Comparison of ENCODE assay signal across 8 mouse cellular contexts in genomic region chr2:30472731-30473351, GRCm38 (mm10). TPM values are rescaled to one million over a fixed set of nuclear protein-coding genes. Genes with fewer than 3 reads are reported as not detected.
DNase-seq lines count a peak whose midpoint lies in the region; ATAC-seq and TF ChIP-seq lines count a peak whose summit lies in the region.

No protein-coding gene starts in this region.

- no peak overlapping the region for H3K27ac ChIP-seq in cerebellum, adult 2 months (ENCODE audit: insufficient read depth, low read length)
- peak overlapping the region; percentile 98 for H3K27ac ChIP-seq in embryonic facial prominence, embryonic 12.5 days
- peak overlapping the region; percentile 93 for H3K27ac ChIP-seq in heart, embryonic 15.5 days
- peak overlapping the region; percentile 83 for H3K27ac ChIP-seq in midbrain, embryonic 11.5 days (ENCODE audit: low read depth, low read length)

- no peaks in the 10 kb centered on the region for H3K9me3 ChIP-seq in E14TG2a.4 (ENCODE audit: low read length)
- H3K9me3 ChIP-seq in embryonic facial prominence, embryonic 12.5 days, result no peaks in the 10 kb centered on the region
- no peaks in the 10 kb centered on the region for H3K9me3 ChIP-seq in heart, embryonic 15.5 days (replicated peaks)
- no peaks in the 10 kb centered on the region for H3K9me3 ChIP-seq in midbrain, embryonic 11.5 days (ENCODE audit: control insufficient read depth, low read length)

- peak overlapping the region; percentile 100 for H3K9ac ChIP-seq in embryonic facial prominence, embryonic 12.5 days
- H3K9ac ChIP-seq in heart, embryonic 15.5 days, result peak overlapping the region; percentile 91
- peak overlapping the region; percentile 97 for H3K9ac ChIP-seq in midbrain, embryonic 11.5 days (ENCODE audit: low read length)

- WGBS in cerebellum, adult 2 months, result under 1% methylated on average over 60 of the region's 60 CpGs
- WGBS in embryonic facial prominence, embryonic 12.5 days, result under 1% methylated on average over 60 of the region's 60 CpGs
- WGBS in heart, embryonic 15.5 days, result under 1% methylated on average over 60 of the region's 60 CpGs
- WGBS in midbrain, embryonic 11.5 days, result under 1% methylated on average over 60 of the region's 60 CpGs

- peaks cover 19% of the 10 kb centered on the region for H3K36me3 ChIP-seq in E14TG2a.4 (ENCODE audit: insufficient read depth, low read length)
- no peaks in the 10 kb centered on the region for H3K36me3 ChIP-seq in embryonic facial prominence, embryonic 12.5 days
- no peaks in the 10 kb centered on the region for H3K36me3 ChIP-seq in heart, embryonic 15.5 days
- no peaks in the 10 kb centered on the region for H3K36me3 ChIP-seq in midbrain, embryonic 11.5 days (ENCODE audit: control insufficient read depth, insufficient read depth, low read length)

- TF ChIP-seq POLR2A in cerebellum, adult 2 months (IDR thresholded peaks at IDR 0.05; ENCODE audit: borderline replicate concordance, insufficient read depth, low read length), result no peak

- DNase-seq in cerebellum, adult 2 months, result no peak
- DNase-seq in cerebellum, adult 11 months, result no peak
- peak; percentile 71 for DNase-seq in kidney, postnatal 10 days
- DNase-seq in midbrain, embryonic 11.5 days (ENCODE audit: low spot score, missing footprints), result peak; percentile 94
- peak; percentile 51 for DNase-seq in urinary bladder, postnatal 14 days (ENCODE audit: low spot score)

- H3K4me2 ChIP-seq in embryonic facial prominence, embryonic 12.5 days (replicated peaks), result peak overlapping the region; percentile 98
- peak overlapping the region; percentile 93 for H3K4me2 ChIP-seq in heart, embryonic 15.5 days
- peak overlapping the region; percentile 98 for H3K4me2 ChIP-seq in midbrain, embryonic 11.5 days

- ATAC-seq in embryonic facial prominence, embryonic 12.5 days (ENCODE audit: insufficient number of reproducible peaks, insufficient read depth, low FRiP score, low TSS enrichment), result no peak
- ATAC-seq in heart, embryonic 15.5 days (replicated peaks; ENCODE audit: insufficient number of reproducible peaks, insufficient read depth, low FRiP score, low read depth), result no peak
- ATAC-seq in midbrain, embryonic 11.5 days (ENCODE audit: low FRiP score), result no peak

- no peak for TF ChIP-seq CTCF in cerebellum, adult 2 months (IDR thresholded peaks at IDR 0.05; ENCODE audit: borderline replicate concordance, insufficient read depth, low read depth, low read length)
- no peak for TF ChIP-seq CTCF in E14TG2a.4 (conservative IDR thresholded peaks at IDR 0.05; ENCODE audit: low read length)

- peaks cover 5% of the 10 kb centered on the region; the same call in 1 of the 2 replicates for H3K4me1 ChIP-seq in cerebellum, adult 2 months (ENCODE audit: control insufficient read depth, insufficient read depth, low read length)
- peaks cover 55% of the 10 kb centered on the region for H3K4me1 ChIP-seq in E14TG2a.4 (replicated peaks; ENCODE audit: low read depth, low read length)
- peaks cover 22% of the 10 kb centered on the region for H3K4me1 ChIP-seq in embryonic facial prominence, embryonic 12.5 days
- H3K4me1 ChIP-seq in heart, embryonic 15.5 days (replicated peaks), result peaks cover 34% of the 10 kb centered on the region
- peaks cover 23% of the 10 kb centered on the region for H3K4me1 ChIP-seq in midbrain, embryonic 11.5 days (ENCODE audit: control insufficient read depth, insufficient read depth, low read length)

- H3K27me3 ChIP-seq in cerebellum, adult 2 months (ENCODE audit: control insufficient read depth, insufficient read depth, low read length), result no peaks in the 10 kb centered on the region; the same call in 1 of the 2 replicates
- peaks cover 40% of the 10 kb centered on the region for H3K27me3 ChIP-seq in E14TG2a.4 (ENCODE audit: insufficient read depth, low read length)
- no peaks in the 10 kb centered on the region for H3K27me3 ChIP-seq in embryonic facial prominence, embryonic 12.5 days
- H3K27me3 ChIP-seq in heart, embryonic 15.5 days, result peaks cover 10% of the 10 kb centered on the region; the same call in 1 of the 2 replicates
- peaks cover 7% of the 10 kb centered on the region; the same call in 1 of the 2 replicates for H3K27me3 ChIP-seq in midbrain, embryonic 11.5 days (ENCODE audit: control insufficient read depth, insufficient read depth, low read length)

- peak overlapping the region; percentile 12 for H3K4me3 ChIP-seq in cerebellum, adult 2 months (replicated peaks; ENCODE audit: insufficient read depth, low read depth, low read length)
- peak overlapping the region; percentile 89 for H3K4me3 ChIP-seq in E14TG2a.4 (replicated peaks; ENCODE audit: low read length)
- peak overlapping the region; percentile 97 for H3K4me3 ChIP-seq in embryonic facial prominence, embryonic 12.5 days
- H3K4me3 ChIP-seq in heart, embryonic 15.5 days, result peak overlapping the region; percentile 88
- H3K4me3 ChIP-seq in midbrain, embryonic 11.5 days (ENCODE audit: low read depth, low read length), result peak overlapping the region; percentile 93

RNA-seq across cellular contexts. Expression of gene Ier5l, which starts 1.2 kb away (rescaled TPM):
- polyA plus RNA-seq in cerebellum, adult 2 months (2012; rRNA removed), result 5.1 and 7.5 TPM in 2 replicates
- 4.2 and 4.5 TPM in 2 replicates for polyA plus RNA-seq in embryonic facial prominence, embryonic 12.5 days (2016; fragmentation: Nextera tagmentation; extraction: Ambion mirVana)
- 1.7 and 2.0 TPM in 2 replicates for polyA plus RNA-seq in heart, embryonic 15.5 days (2015; fragmentation: Nextera tagmentation; extraction: Ambion mirVana)
- polyA plus RNA-seq in midbrain, embryonic 11.5 days (2014; fragmentation: Nextera tagmentation; extraction: Ambion mirVana), result 4.9 and 5.0 TPM in 2 replicates

RNA-seq across cellular contexts. Expression of gene Ptpa, which starts 57.0 kb away (rescaled TPM):
- polyA plus RNA-seq in cerebellum, adult 2 months (2012; rRNA removed), result 204 and 207 TPM in 2 replicates
- 140 and 145 TPM in 2 replicates for polyA plus RNA-seq in embryonic facial prominence, embryonic 12.5 days (2016; fragmentation: Nextera tagmentation; extraction: Ambion mirVana)
- polyA plus RNA-seq in heart, embryonic 15.5 days (2015; fragmentation: Nextera tagmentation; extraction: Ambion mirVana), result 102 and 119 TPM in 2 replicates
- polyA plus RNA-seq in midbrain, embryonic 11.5 days (2014; fragmentation: Nextera tagmentation; extraction: Ambion mirVana), result 50.7 and 54.3 TPM in 2 replicates

RNA-seq across cellular contexts. Expression of gene Crat, which starts 57.2 kb away (rescaled TPM):
- 50.9 and 52.1 TPM in 2 replicates for polyA plus RNA-seq in cerebellum, adult 2 months (2012; rRNA removed)
- 23.8 and 26.9 TPM in 2 replicates for polyA plus RNA-seq in embryonic facial prominence, embryonic 12.5 days (2016; fragmentation: Nextera tagmentation; extraction: Ambion mirVana)
- polyA plus RNA-seq in heart, embryonic 15.5 days (2015; fragmentation: Nextera tagmentation; extraction: Ambion mirVana), result 108 and 109 TPM in 2 replicates
- polyA plus RNA-seq in midbrain, embryonic 11.5 days (2014; fragmentation: Nextera tagmentation; extraction: Ambion mirVana), result 23.7 and 24.2 TPM in 2 replicates

Comparison
In these comparisons a context has a peak if more than half of its experiments do, and no peak if none do; other contexts are left out.
1. DNase-seq: peak in kidney, postnatal 10 days (single experiment), midbrain, embryonic 11.5 days (single experiment) and urinary bladder, postnatal 14 days (single experiment); none in cerebellum, adult 2 months (0 of 2) and cerebellum, adult 11 months (single experiment).
2. H3K4me3 ChIP-seq: peak in every context shown above with its lines; median percentile 97 in embryonic facial prominence, embryonic 12.5 days; 93 in midbrain, embryonic 11.5 days; 89 in E14TG2a.4; 88 in heart, embryonic 15.5 days; 12 in cerebellum, adult 2 months.
3. Peak in every context shown above with its lines, with median percentiles within 50 percentile points of each other: H3K4me2 ChIP-seq and H3K9ac ChIP-seq.